Mouse (Mus musculus): ENCODE results near the gene A430078G23Rik. TPM values are rescaled to one million over a fixed set of nuclear protein-coding genes. Genes with fewer than 3 reads are reported as not detected.

The A430078G23Rik gene
- total RNA-seq, 2 experiments from 2014 or later = 0.14 to 0.36 TPM

DNA sequence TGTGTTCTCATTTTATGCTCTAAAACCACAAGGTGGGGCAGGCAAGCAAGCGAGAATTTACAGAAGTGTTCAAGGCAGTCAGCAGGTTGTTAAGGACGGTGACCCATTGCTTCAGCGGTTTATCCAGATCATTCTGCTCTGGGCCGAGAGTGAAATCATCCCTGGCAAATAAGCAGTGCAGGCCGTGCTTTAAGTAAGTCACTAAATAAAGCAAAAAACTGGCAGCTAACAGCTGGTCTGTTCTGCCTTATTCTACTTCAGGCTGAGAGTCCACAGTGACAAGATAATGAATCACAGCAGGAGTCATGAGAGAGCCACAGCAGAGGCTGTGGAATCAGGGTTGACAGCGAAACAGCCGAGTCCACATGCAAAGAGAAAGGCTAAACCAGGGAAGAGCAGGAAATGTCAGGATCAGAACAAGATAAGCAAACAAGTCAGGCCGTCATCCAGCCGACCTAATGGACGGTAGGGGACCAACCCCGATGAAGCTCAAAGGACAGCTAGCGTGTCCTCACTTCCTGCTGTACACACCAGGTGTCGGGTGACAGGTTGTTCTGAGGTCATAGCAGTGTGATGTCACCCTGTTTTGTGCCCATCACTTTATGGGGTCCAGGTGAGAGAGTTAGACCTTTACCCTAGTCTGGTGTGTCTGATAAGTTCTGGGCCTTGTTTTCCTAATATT, 4.9 kb upstream of the A430078G23Rik start:
- DNase-seq (ENCODE audit: low spot score in 2 of 2) = no peak

DNA sequence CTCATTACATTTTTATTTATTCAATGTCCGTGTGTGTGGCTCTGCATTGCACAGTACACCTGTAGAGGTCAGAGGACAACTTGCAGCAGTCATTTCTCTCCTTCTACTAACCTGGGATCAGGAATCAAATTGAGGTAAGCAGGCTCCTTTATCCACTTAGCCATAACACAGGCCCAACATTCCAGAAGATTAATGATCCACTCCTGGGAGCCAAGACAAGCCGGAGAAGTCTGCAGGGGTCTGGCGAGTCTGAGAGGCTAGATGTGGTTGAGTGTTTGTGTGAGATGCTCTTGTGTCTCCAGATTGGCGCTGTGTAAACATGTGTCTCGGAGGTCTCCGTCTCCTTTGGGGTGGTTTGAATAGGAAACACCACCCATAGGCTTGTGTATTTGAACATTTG, 2.5 kb upstream of the A430078G23Rik start:
- no peak for DNase-seq (ENCODE audit: low spot score in 2 of 2)

DNA sequence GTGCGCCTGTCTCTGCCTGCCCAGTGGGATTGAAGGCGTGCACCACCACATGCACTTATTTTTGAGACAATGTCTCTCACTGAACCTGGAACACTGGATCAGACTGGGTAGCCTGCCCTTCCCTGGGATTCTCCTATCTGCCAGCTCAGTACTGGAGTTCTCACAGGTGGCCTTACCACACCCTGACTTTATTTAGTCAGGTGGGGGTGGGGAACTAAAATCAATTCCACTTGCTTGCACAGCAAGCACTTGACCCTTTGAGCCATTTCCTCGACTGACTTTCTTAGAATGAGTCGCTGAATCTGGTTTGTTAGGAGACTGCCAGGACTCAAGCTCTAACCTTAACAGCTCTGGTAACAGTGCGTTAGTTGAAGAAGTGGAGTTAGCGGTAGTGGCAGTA, 500 bp upstream of the A430078G23Rik start:
- no peak for DNase-seq (ENCODE audit: low spot score in 2 of 2)

DNA sequence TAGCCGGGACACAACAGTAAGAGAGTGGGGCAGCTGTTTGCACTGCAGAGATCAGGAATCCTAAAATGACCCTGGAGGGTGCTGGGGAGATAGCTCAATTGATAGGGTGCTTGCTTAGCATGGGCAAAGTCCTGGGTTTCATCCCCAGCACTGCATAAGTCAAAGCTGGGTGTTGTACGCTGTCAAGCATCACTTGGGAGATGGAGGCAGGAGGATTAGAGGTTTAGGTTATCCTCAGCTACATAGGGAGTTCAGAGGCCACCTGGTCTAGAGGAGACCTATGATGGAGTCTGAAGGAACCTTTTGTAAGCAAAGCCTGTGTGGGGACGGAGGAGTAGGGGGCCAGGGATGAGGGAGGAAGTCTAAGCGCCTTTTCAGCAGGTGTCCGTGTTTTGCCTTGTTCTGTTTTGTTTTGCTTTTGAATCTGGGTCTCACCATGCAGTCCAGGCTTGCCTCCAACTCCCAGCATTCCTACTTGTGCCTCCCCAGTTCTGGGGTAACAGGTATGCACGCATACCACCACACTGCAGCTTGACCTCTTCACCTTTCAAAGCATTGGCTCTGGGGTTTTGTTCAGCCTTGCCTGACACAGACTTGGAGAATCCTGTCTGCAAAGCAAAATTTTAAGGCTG, 712 bp downstream of the A430078G23Rik start:
- no peak for DNase-seq (ENCODE audit: low spot score in 2 of 2)

DNA sequence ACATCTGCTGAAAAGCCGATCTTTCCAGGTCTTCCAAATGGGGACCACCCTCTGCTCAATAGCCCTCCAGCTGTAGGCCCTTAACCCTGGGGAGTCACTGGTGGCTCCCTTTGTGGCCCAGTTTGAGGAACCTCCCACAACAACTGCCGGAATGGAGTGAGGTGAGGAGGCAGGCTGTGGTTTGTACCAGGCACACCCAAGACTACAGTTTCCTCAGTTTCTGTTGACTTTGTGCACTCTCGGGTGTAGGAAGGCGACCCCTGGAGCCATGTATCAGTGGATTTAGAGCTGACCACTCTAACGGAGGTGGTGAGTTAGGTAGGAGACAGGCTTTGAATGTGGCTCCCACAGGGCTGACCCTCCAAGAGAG, 1.2 kb downstream of the A430078G23Rik start:
- no peak for DNase-seq (ENCODE audit: low spot score in 2 of 2)

DNA sequence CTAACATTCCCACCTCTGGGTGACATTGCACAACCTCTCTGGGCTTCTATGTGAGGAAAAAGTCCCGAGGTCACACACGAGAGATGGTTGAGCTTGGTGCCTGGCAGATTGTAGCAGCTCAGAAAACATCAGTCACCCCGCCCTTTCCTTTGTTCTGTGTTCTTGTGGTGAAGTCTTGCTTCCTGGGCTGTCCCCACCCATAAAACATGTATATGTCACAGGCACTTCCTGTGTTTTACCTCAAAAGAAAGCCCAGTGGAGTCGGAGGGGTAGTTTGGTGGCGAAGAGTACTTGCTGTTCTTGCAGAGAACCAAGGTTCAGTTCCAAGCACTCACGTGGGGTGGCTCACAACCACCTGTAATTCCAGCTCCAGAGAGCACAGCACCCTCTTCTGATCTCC, 2.4 kb downstream of the A430078G23Rik start:
- no peak for DNase-seq (ENCODE audit: low spot score in 2 of 2)

DNA sequence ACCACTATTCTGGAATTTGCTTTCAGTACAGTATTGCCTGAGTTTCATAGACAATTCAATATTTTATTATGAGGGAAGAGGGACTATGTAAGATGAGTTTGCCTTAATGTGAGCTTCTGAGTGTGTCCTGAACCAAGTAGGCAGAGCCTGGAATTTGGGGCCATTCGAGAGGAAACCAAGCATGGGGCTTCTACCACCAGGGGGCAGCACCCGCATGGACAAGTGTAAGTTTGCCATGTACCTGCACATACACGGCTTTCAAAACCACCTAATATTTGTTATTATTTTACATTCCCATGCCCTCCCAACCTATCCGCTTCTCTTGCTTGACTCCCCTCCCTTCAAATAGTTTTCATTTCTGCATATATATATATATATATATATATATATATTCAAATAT, 4.8 kb downstream of the A430078G23Rik start:
- DNase-seq (ENCODE audit: low spot score in 2 of 2) = peak; percentile 73 to 85

DNA sequence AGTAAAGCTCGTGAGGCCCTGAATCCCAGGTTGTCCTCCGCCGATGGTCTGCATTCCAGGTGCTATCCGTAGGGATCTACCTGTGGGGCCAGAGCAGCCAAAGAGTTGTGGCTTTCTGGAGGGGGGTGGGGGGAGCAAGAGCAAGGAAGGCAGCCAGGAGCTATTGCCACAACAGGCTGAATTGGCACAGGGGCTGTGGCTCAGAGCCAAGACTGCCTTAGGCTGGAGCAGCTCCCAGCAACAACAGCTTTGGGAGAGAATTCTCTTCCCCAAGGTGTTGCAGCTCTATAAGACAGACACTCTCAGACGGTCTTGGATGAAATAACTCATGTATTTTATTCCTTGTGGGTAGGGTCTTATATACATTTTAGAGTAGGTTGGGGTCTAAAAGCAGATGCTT, 13.9 kb downstream of the A430078G23Rik start:
- DNase-seq (ENCODE audit: low spot score in 2 of 2) = peak in 1 of 2 experiments; percentile 30

DNA sequence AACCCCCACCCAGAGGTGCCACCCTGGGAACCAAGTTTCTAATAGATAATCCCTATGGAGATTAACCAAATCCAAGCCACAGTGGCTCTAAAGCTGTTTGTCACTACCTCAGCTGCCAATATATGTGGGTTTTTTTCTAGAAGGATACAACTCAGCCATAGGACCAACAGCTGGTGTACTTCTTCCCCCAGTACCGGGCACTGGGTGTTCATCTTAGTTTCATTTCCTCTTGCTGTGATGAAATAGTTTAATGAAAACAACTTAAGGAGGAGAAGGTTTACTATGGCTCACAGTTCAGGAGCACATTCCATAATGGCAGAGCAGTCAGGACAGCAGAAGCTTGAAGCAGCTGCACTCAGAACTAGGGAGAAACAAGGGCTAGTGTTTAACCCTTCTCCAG, 14.9 kb downstream of the A430078G23Rik start:
- DNase-seq (ENCODE audit: low spot score in 2 of 2) = no peak

DNA sequence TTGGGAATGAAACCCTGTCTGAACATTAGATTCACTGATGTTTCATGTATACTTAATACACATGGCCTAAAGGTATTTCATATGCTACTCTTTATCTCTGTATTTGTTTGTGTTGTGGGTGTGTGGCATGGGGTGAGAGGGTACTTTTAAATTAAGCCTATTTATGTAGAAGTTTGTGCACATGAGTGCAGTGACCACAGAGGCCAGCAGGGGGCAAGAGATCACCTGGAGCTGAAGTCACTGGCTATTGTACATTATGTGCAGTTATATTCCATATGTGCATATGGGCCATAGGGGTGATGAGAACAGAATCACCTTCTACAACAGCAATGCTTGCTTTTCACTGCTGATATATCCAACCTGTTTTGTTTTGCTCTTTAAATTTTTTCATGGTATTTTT, 22.5 kb downstream of the A430078G23Rik start:
- DNase-seq (ENCODE audit: low spot score in 2 of 2) = no peak

DNA sequence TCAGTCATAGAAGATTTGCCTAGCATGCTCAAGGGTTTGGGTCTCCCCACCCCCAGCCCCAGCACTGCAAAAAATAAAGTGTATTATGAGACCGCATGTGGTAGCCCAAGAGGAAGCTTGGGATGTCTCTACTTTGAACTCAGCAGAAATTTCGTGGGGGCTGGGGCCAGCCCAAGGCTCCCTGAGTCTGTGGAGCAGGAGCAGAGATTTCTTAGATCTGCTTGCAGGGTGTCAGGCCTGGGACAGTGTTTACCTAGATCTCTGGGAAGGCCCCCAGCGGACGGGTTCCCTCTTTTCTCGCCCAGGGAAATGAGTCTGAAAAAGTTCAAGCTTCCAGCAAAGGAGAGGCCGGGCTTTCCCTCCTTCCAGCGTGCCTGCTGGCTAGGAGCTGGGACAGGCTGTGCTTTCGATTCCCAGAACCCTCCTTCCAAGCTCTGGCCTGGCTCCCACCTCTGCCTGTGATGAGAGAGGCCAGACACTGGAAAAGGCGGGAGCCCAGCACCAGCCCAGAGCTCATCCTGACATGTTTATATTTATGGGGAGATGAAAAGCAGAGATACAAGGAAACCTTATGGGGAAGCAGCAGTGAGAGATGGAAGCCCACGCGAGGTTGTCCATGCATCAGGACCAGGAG, 23.5 kb downstream of the A430078G23Rik start:
- DNase-seq (ENCODE audit: low spot score in 2 of 2) = no peak

DNA sequence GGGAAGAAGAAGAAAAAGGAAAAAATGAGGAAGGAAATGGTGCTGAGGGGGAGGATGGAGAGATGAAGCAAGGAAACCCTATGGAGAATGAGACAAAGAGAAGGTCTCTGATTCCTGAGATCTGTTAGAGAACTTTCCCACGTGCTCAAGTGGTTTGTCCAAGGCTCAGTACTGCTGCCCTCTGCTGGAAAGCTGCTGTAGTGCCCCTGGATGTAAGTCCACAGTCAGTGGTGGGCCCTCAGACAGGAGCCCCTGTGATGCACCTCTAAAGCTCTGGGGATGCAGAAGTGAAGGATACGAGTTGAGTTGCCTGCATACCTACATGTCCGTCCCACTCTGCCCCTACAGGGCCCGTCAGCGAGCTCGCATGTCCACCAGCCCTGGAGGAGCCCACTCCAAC, 34.1 kb downstream of the A430078G23Rik start:
- peak; percentile 39 to 69 for DNase-seq (ENCODE audit: low spot score in 2 of 2)

DNA sequence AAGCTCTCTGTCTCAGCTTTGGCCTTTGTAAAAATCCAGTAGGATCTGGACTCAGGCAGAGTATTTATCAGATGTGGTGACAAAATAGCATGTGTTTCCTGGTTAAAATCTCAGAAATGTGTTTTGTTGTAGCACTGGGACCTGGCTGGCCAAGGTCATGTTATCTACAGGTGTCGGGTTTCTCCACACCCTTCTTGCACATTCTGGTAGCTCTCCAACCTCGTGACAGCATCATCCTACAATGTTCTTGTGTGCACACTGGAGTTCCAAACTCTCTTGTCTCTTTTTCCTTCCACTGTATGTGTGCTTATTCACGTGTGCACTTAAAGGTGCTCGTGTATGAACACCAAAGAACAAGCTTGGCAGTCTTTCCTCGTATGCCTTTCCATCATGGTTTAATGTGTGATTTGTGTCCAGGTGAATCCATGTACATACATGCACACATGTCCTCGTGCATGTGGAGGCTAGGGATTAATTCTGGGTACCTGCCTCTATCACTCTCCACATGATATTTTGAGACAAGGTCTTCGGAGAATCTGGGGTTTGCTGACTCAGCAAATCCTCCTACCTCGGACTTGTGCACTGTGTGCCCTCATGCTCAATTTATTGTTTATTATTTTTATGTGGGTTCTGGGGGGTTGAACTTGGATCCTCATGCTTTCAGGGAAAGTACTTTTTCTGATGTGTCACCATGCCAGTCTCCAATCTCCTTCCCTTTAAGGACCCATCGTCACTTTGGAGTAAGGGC, 35.5 kb downstream of the A430078G23Rik start:
- DNase-seq (ENCODE audit: low spot score in 2 of 2) = no peak

DNA sequence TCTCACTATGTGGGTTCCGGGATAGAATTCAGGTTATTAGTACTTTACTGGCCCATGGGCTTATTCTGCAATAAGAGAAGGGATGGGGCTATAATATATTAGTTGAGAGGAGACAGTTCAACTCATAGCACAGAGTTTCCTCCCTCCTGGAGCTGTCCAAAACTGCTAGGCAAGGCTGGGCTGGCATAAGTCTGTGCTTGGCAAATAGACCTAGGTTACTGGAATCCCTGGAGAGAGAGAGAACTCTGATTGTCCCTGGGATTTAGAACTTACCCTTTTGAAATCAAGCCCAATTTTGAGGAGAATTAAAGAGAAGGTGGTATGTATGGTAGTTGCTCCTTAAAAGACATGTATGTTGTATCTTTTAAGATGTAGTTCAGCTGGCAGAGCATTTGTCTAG, 36.3 kb downstream of the A430078G23Rik start:
- DNase-seq (ENCODE audit: low spot score in 2 of 2) = no peak

DNA sequence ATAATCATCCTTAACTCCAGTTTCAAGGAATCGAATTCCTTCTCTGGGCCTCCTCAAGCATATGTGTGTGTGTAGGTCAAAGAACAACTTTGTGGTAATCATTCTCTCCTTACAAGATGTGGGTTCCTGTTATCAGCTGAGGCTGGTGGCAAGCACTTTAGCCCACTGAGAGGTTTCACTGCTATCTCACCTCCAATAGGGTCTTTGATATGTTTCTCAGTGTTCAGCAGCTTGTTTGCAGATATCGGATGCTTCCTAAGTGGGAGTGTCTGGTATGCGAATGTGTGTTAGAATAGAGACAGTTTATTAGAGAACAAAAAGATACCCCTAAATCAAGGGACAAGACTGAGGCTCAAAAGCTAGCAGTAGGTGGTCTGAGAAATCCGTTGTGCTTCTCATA, 39.1 kb downstream of the A430078G23Rik start:
- no peak for DNase-seq (ENCODE audit: low spot score in 2 of 2)

DNA sequence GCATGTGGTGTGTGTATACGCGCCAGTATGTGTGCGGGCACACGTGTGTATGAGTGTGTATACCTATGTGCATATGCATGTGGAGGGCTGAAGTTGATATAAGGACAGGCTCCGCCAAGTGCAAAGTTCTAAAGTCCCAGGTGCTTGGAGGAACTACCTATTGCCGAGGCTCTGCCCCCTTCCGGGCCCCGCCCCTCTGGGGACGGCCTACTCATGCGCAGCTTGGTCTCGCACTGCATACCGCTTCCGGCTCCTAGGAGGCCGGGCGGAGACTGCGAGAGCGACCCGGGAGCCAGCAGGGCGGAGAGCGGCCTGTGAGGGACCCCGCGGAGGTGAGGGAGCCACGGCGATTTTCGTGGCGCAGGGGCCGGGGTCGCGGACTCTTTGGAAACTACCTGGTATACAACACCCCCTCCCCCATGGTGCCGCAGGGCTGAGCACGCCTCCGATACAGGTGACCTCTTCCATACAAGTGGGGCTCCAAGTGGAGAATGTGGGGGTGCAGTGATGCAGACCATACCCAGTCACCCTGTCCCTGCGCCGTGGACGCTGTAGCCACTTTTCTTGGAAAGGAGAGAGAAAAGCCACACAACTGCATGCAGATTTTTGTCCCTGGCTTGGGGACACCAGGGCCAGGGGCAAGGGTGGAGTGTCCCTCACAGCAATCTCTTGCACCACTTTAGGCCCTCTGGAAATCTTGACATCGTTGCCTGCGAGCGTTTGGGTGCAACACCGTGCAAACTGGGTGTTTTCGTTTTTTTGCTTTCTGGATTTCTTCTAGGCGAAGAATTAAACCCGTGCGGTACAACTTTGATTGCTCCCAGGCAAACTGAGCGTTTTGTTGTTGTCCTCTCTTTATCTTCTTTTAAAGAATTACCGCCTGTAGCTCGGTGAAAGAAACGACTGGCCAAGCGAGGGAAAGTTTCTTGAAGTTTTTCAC, 39.8 kb downstream of the A430078G23Rik start, which contains the start of gene Arhgef18:
TSS of gene Arhgef18 (plus strand) at position 236 of the 940 bp plus-strand sequence.
- DNase-seq (ENCODE audit: low spot score in 2 of 2) = peak; percentile 77 to 83

DNA sequence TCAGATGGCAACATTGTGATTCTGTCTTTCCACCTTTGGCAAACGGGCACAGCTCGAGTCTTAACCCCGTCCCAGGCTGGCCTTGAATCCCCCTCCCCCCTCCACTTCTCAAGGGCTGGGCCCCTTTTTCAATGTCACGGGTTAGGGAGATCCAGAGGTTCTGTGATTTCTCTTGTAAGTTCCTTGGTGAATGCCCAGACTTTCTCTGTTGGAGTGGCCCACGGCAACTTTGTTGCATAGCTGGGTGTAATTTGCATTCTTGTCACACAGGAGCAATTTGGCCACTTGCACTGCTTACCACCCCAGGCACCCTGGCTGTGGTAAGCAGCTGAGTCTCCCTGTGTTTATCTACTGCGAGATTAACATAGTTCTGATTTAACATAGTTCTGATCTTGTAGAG, 41.4 kb downstream of the A430078G23Rik start:
- DNase-seq (ENCODE audit: low spot score in 2 of 2) = peak in 1 of 2 experiments; percentile 55

DNA sequence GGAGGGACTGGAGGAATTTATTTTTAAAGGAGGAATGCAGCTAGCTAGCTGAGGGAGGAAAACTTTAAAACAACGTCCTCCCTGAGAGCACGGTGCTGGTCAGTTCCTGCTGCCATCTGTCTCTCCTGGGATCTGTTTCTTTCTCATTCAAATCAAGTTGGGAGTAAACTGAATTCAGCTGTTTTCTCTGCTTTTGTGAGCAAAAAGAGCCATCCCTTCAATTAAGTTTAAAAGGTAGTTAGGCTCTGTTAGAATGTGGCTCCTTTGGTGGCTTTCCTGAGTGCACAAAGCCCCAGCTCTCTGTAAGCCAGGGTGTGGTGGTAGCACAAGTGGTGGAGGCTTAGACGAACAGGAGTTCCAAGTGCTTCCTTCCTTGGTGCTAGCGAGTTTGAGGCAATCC, 42.0 kb downstream of the A430078G23Rik start:
- DNase-seq (ENCODE audit: low spot score in 2 of 2) = no peak

DNA sequence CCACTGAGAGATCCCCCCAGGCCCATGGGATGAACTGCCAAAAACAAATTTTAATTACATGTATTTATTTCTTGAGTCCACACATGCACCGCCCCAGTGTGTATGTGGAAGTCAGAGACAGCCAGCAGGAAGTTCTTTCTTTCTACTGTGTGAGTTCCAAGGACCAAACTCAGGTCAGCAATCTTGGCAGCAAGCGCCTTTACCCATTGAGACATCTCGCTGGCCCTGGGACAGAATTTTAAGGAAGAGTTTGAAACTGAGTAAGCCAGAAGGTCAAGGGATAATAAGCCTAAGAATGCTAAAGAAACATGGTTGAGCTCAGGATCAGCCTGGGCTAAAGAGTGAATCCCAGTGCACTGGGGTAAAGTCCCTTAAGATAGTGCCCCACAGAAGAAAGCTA, 44.4 kb downstream of the A430078G23Rik start:
- DNase-seq (ENCODE audit: low spot score in 2 of 2) = no peak

DNA sequence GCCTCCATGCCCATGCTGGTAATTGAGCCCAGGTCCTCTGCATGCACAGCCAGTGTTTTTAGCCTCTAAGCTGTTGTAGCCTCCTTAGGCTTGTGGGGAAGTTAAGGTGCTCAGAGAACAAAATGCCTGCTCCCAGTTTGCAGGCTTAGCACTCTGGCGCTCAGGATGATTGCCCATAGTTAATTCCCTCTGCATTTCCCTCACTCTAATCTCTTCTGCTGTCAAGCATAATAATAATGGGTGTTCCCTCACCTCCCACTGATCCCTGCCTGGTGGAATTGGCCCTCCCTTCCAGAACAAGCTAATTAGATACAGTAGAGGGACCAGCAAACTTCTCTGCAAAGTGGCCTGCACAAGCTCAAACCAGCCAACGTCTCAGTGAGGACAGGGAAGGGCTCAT, 47.3 kb downstream of the A430078G23Rik start:
- no peak for DNase-seq (ENCODE audit: low spot score in 2 of 2)

DNA sequence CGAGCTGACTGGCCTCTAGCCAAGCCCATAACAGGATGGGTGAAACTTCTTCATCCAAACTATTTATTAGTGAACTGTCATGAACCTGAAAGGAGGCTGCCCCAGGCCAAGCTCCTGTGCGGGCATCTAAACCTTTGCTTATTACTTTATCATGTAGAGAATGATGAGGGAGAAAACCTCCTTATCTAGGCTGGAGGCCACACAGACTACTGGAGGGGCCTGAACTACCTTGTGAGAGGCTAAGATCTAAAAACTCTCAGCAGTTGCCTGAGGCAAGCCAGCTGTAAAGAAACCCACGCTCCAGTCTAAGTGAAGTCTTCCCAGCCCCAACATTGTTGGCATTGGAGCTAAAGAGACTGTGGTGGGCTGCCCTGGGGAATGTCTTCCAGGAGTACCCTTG, 54.2 kb downstream of the A430078G23Rik start:
- DNase-seq (ENCODE audit: low spot score in 2 of 2) = no peak

Measured in layer of hippocampus, postnatal 14 days (tissue).